Mouse (Mus musculus): ENCODE results near the gene Pik3c2a. TPM values are rescaled to one million over a fixed set of nuclear protein-coding genes. Genes with fewer than 3 reads are reported as not detected.

Gene Pik3c2a
- total RNA-seq (2014; rRNA removed): 39.7 and 40.7 TPM in 2 replicates
- polyA plus RNA-seq (2012; rRNA removed): 1.7 and 1.8 TPM in 2 replicates

DNA sequence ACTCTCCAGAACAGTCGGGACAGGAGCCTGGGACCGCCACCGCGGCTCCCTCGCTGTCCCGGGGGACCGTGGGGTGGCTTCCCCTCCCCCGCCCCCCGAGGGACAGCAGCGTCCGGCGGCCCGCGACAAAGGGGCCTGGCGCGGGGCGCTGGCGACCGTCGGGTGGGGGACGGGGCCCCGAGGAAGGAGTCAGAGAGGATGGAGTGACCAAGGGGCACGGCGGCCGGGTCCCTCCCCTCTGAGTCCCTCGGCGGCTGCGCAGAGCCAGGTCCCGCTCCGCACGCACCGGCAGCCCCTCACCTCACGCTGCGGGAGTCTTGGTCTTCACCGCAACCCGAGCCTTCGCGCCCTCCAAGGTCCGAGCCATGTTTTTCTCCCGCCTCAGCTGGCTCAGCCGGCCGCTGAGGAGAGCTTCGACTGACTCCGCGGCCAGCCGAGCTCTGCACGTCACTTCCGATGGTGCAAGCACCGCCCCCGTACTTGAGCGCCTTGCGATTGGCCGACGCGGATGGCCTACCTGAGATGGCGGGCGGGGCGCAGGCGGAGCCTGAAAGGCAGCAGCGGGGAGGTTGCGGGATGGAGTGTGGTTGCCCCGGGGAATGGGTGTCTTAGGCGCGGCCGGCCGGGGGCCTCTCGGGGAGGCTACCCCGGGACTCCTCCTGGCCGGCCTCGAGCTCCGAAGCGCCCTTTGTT, at the start of gene Pik3c2a:
Gene Pik3c2a (minus strand): TSS at position 446 of the 693 bp plus-strand sequence.
- Histone ChIP-seq H3K79me2 (ENCODE audit: control insufficient read depth, insufficient read depth, low read length) (peaks cover 7% of the 10 kb centered on the region; the same call in 1 of the 2 replicates), H3K4me1 (ENCODE audit: control insufficient read depth, insufficient read depth, low read length) (peaks cover 5% of the 10 kb centered on the region; the same call in 1 of the 2 replicates), H3K27ac (replicated peaks; ENCODE audit: insufficient read depth, low read depth, low read length) (peak within 1 kb of the TSS; percentile 72), H3K36me3 (ENCODE audit: control insufficient read depth, insufficient read depth, low read length) (peaks cover 4% of the 10 kb centered on the region), H3K27me3 (ENCODE audit: control insufficient read depth, insufficient read depth, low read length) (no peaks in the 10 kb centered on the region), H3K9ac (ENCODE audit: low read depth, low read length) (peak within 1 kb of the TSS; percentile 93), H3K4me3 (ENCODE audit: insufficient read depth, low read depth, low read length) (peak within 1 kb of the TSS; percentile 91)
- under 1% methylated on average over 72 of the region's 72 CpGs for WGBS
- peak; percentile 82 for DNase-seq (ENCODE audit: extremely low read depth, low read depth, low spot score)
- TF ChIP-seq POLR2A (IDR thresholded peaks at IDR 0.05; ENCODE audit: extremely low read depth, insufficient read depth, low read length): peak; percentile 92
- TF ChIP-seq CTCF (IDR thresholded peaks at IDR 0.05; ENCODE audit: low read depth, low read length): no peak

DNA sequence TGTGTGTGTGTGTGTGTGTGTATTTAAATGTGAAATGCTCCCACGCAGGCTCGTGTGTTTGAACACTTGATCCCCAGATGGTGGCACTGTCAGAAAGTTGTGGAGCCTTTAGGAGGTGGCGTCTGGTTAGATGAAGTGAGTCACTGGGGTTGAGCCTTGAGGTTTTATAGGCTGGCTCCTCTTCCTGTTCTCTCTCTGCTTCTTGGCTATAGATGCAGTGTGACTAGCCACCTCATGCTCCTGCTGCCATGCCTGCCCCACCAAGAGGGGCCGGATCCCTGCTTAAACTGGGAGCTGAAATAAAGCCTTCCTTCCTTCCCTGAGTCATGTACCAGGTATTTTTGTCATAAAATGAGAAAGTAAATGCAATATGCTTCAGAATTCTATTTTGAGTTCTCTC, 47.9 kb upstream of the Pik3c2a start:
- H3K9ac ChIP-seq (ENCODE audit: low read depth, low read length): no peak overlapping the region
- 75% methylated on average over 4 of the region's 4 CpGs for WGBS

DNA sequence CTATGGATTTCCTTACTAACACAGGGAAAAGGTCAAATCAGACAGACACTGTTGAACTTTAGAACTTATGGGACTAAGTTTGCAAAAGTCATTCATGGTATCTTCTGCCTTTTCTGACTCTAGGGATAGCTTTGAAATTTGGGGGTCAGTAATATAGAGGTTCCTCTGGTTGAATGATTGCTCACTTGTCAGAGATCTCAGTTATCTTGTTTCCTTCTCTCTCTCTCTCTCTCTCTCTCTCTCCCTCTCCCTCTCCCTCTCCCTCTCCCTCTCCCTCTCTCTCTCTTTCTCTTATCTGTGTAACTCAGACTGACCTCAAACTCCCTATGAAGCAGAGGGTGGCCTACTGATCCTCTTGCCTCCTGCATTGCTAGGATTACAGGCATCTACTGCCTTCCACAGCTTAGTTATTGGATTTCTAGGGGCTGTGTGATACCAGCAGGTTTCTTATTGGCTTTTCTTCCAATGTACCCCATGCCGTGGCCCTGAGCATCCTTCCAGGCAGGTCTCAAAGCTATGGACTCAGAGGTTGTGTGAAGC, 41.9 kb upstream of the Pik3c2a start:
- Histone ChIP-seq H3K27ac (replicated peaks; ENCODE audit: insufficient read depth, low read depth, low read length) (no peak overlapping the region), H3K9ac (ENCODE audit: low read depth, low read length) (no peak overlapping the region), H3K4me3 (ENCODE audit: insufficient read depth, low read depth, low read length) (no peak overlapping the region), H3K4me1 (ENCODE audit: control insufficient read depth, insufficient read depth, low read length) (no peaks in the 10 kb centered on the region), H3K36me3 (ENCODE audit: control insufficient read depth, insufficient read depth, low read length) (no peaks in the 10 kb centered on the region), H3K27me3 (ENCODE audit: control insufficient read depth, insufficient read depth, low read length) (no peaks in the 10 kb centered on the region), H3K79me2 (ENCODE audit: control insufficient read depth, insufficient read depth, low read length) (no peaks in the 10 kb centered on the region)
- no peak for DNase-seq (ENCODE audit: extremely low read depth, low read depth, low spot score)
- 100% methylated on average over 1 of the region's 1 CpGs for WGBS
- no peak for TF ChIP-seq CTCF (IDR thresholded peaks at IDR 0.05; ENCODE audit: low read depth, low read length)
- no peak for TF ChIP-seq POLR2A (IDR thresholded peaks at IDR 0.05; ENCODE audit: extremely low read depth, insufficient read depth, low read length)

More for the DNA sequence above, 47.9 kb upstream of the Pik3c2a start:
- Histone ChIP-seq H3K27me3 (ENCODE audit: control insufficient read depth, insufficient read depth, low read length) (no peaks in the 10 kb centered on the region), H3K4me3 (ENCODE audit: insufficient read depth, low read depth, low read length) (no peak overlapping the region), H3K27ac (replicated peaks; ENCODE audit: insufficient read depth, low read depth, low read length) (no peak overlapping the region), H3K4me1 (ENCODE audit: control insufficient read depth, insufficient read depth, low read length) (no peaks in the 10 kb centered on the region), H3K36me3 (ENCODE audit: control insufficient read depth, insufficient read depth, low read length) (no peaks in the 10 kb centered on the region), H3K79me2 (ENCODE audit: control insufficient read depth, insufficient read depth, low read length) (no peaks in the 10 kb centered on the region)
- no peak for DNase-seq (ENCODE audit: extremely low read depth, low read depth, low spot score)
- TF ChIP-seq CTCF (IDR thresholded peaks at IDR 0.05; ENCODE audit: low read depth, low read length) (no peak), POLR2A (IDR thresholded peaks at IDR 0.05; ENCODE audit: extremely low read depth, insufficient read depth, low read length) (no peak)

DNA sequence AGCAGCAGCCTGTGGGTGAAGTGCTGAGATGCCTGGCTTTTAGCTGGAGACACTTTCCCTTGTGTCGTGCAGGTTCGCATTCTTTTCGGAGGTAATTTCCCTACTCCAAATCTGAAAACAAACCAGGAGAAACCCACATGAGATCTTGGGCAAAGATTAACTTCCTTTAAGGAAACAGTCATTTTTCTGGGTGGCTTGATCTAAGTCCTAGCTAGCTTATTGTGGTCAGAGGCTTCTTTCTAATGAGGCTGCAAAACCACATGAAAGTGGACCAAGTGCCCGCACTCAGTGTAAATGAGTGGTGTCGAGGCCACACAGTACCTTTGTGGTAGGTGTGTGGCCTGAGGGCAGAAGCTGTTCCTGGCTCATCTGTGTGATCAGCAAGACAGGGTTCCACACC, 41.0 kb upstream of the Pik3c2a start:
- TF ChIP-seq CTCF (IDR thresholded peaks at IDR 0.05; ENCODE audit: low read depth, low read length) (no peak), POLR2A (IDR thresholded peaks at IDR 0.05; ENCODE audit: extremely low read depth, insufficient read depth, low read length) (no peak)
- WGBS: 91% methylated on average over 5 of the region's 5 CpGs
- H3K27me3 ChIP-seq (ENCODE audit: control insufficient read depth, insufficient read depth, low read length): no peaks in the 10 kb centered on the region
- H3K4me1 ChIP-seq (ENCODE audit: control insufficient read depth, insufficient read depth, low read length): no peaks in the 10 kb centered on the region
- H3K4me3 ChIP-seq (ENCODE audit: insufficient read depth, low read depth, low read length): no peak overlapping the region
- no peak overlapping the region for H3K27ac ChIP-seq (replicated peaks; ENCODE audit: insufficient read depth, low read depth, low read length)
- no peaks in the 10 kb centered on the region for H3K79me2 ChIP-seq (ENCODE audit: control insufficient read depth, insufficient read depth, low read length)
- DNase-seq (ENCODE audit: extremely low read depth, low read depth, low spot score): no peak
- no peaks in the 10 kb centered on the region for H3K36me3 ChIP-seq (ENCODE audit: control insufficient read depth, insufficient read depth, low read length)
- no peak overlapping the region for H3K9ac ChIP-seq (ENCODE audit: low read depth, low read length)

DNA sequence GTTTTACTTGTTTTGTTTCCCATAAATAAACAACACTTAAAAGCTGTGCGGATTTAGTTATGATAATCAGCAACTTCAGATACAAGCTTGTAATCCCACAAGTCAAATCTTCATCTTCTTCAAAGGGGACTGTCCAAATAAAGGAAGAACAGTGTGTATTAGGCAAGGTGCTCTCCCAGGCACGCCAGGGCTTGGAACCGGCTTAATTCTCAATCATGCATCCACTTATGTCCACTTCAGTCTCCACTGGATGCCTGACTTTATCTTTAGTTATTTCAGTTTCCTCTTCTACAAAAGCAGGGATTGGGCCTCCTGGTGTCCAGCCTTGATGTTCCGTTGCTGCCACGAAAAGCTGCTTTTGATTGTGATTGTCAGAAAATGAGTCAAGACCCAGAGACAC, 40.5 kb upstream of the Pik3c2a start:
- no peaks in the 10 kb centered on the region for H3K36me3 ChIP-seq (ENCODE audit: control insufficient read depth, insufficient read depth, low read length)
- 82% methylated on average over 5 of the region's 5 CpGs for WGBS

DNA sequence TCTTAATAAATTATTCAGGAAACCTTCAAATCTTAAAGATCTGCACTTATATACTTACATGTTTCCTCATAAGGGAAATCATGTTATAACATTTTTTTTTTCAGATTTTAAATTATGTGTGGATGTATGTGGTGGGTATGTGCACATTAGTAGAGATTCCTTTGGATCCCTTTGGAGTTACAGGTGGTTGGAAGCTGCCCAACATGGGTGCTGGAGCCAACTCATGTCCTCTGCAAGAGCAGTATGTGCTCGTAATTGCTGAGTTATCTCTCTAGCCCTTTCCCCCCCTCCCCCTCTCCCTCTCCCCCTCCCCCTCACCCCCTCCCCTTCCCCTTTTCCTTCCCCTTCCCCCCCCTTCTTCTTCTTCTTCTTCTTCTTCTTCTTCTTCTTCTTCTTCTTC, 39.9 kb upstream of the Pik3c2a start:
- Histone ChIP-seq H3K4me1 (ENCODE audit: control insufficient read depth, insufficient read depth, low read length) (no peaks in the 10 kb centered on the region), H3K27ac (replicated peaks; ENCODE audit: insufficient read depth, low read depth, low read length) (no peak overlapping the region), H3K9ac (ENCODE audit: low read depth, low read length) (no peak overlapping the region), H3K79me2 (ENCODE audit: control insufficient read depth, insufficient read depth, low read length) (no peaks in the 10 kb centered on the region), H3K27me3 (ENCODE audit: control insufficient read depth, insufficient read depth, low read length) (no peaks in the 10 kb centered on the region), H3K4me3 (ENCODE audit: insufficient read depth, low read depth, low read length) (no peak overlapping the region), H3K36me3 (ENCODE audit: control insufficient read depth, insufficient read depth, low read length) (no peaks in the 10 kb centered on the region)
- no peak for DNase-seq (ENCODE audit: extremely low read depth, low read depth, low spot score)
- TF ChIP-seq POLR2A (IDR thresholded peaks at IDR 0.05; ENCODE audit: extremely low read depth, insufficient read depth, low read length) (no peak), CTCF (IDR thresholded peaks at IDR 0.05; ENCODE audit: low read depth, low read length) (no peak)
- WGBS: 0% methylated on average over 1 of the region's 1 CpGs

More for the DNA sequence above, 40.5 kb upstream of the Pik3c2a start:
- Histone ChIP-seq H3K9ac (ENCODE audit: low read depth, low read length) (no peak overlapping the region), H3K79me2 (ENCODE audit: control insufficient read depth, insufficient read depth, low read length) (no peaks in the 10 kb centered on the region), H3K4me3 (ENCODE audit: insufficient read depth, low read depth, low read length) (no peak overlapping the region), H3K27me3 (ENCODE audit: control insufficient read depth, insufficient read depth, low read length) (no peaks in the 10 kb centered on the region), H3K27ac (replicated peaks; ENCODE audit: insufficient read depth, low read depth, low read length) (no peak overlapping the region), H3K4me1 (ENCODE audit: control insufficient read depth, insufficient read depth, low read length) (no peaks in the 10 kb centered on the region)
- TF ChIP-seq POLR2A (IDR thresholded peaks at IDR 0.05; ENCODE audit: extremely low read depth, insufficient read depth, low read length): no peak
- TF ChIP-seq CTCF (IDR thresholded peaks at IDR 0.05; ENCODE audit: low read depth, low read length): no peak
- DNase-seq (ENCODE audit: extremely low read depth, low read depth, low spot score): no peak
